Mouse (Mus musculus): ENCODE measurements at regions not wholly inside any gene's neighbourhood (a gene's known extent, or its start where the extent isn't known, plus 50 kb on each side); places are given as distances from the start of the nearest gene placed in this dataset.

- no peak for TF ChIP-seq CTCF (IDR thresholded peaks at IDR 0.05; ENCODE audit: insufficient read depth, low read length)
- no peak for TF ChIP-seq POLR2A (IDR thresholded peaks at IDR 0.05; ENCODE audit: borderline replicate concordance, extremely low read depth, low read depth, low read length)
Observed at GRCm38 (mm10) chr13:115417829-115418228, 316.1 kb upstream of the Itga1 start.

Data from lung, adult 2 months (tissue).